Mouse (Mus musculus) layer of hippocampus, postnatal 14 days (tissue): Measurements from ENCODE around the gene Adcy7. TPM values are rescaled to one million over a fixed set of nuclear protein-coding genes. Genes with fewer than 3 reads are reported as not detected.
A peak's percentile ranks its signal among the peaks of the same experiment; 100 is the strongest.

ENCODE experiments used
- DNase-seq, 2 experiments: peaks; one replicate each; pipeline ENCODE4 v3.0.0; 2021 to 2022; ENCODE audit warnings: low spot score in 2 of 2, mixed read lengths in 1 of 2
- total RNA-seq, 2 experiments: library from RNA; stranded (reverse); gene quantifications; 2 replicates each; pipeline ENCODE4 v1.2.3; 2021

Gene Adcy7
- total RNA-seq, 2 experiments from 2014 or later = 3.5 to 3.6 TPM

- no peak for DNase-seq
Observed at GRCm38 (mm10) chr8:88328689-88329088, 56.5 kb downstream of the Adcy7 start.

DNA sequence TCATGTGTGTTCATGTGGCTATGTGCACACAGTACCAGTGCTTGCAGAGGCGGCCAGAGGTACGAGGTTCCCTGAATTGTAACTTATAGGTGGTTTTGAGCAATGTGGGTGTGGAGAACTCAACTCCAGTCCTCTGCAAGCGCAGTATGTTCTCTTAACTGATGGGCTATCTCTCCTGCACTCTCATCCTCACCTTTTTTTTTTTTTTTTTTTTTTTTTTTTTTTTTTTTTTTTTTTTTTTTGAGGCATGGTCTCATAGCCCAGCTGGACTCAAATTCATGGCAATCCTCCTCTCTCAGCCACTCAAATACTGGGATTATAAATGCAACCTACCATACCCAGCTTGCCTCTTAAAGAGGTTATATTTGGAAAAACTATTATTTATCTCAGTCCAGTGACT lies 58.6 kb downstream of the Adcy7 start:
- DNase-seq = no peak

- no peak for DNase-seq
Observed at GRCm38 (mm10) chr8:88334384-88334783, 62.2 kb downstream of the Adcy7 start.

GRCm38 (mm10) chr8:88334975-88335374 lies 62.8 kb downstream of the Adcy7 start:
- DNase-seq = no peak

DNA sequence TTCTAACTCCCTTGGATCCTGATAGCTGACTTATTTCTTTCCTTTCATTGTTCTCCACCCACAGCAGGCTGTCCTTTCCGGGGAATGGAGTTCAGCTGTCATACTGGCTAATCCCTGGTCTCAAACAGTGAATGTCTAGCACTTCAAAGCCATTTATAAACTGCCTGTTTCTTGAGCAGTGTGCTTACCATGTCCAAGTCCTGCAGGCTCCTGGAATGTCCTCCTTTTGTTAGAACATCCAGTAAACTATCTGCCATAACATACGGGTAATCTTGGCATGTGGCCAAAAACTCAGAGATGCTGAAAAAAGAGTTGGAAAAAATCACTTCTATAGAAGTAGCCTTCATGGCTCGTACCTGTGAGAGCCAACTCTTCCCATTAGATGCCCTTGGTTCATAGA lies 67.0 kb downstream of the Adcy7 start:
- DNase-seq = no peak

GRCm38 (mm10) chr8:88339887-88340695 lies 67.9 kb downstream of the Adcy7 start:
- no peak for DNase-seq

DNA sequence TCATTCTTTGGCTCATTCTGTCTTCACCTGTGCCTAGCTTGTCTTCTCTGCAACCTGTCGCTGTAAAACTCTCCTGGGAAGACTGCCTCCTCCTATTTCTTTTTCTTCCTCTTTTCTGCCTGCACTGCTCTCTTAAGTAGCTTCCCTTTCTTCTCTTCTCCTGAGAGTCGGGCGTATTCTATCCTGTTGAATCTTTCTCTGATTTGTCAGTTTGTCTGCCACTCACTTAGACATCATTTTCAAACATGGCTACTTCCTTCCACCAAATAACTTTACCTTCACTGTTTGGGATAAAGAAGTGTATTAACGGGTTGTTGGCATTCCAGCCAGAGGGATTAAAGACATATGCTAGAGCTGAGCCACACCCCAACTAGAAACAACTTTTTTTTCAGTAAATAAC lies 69.8 kb downstream of the Adcy7 start:
- no peak for DNase-seq

DNA sequence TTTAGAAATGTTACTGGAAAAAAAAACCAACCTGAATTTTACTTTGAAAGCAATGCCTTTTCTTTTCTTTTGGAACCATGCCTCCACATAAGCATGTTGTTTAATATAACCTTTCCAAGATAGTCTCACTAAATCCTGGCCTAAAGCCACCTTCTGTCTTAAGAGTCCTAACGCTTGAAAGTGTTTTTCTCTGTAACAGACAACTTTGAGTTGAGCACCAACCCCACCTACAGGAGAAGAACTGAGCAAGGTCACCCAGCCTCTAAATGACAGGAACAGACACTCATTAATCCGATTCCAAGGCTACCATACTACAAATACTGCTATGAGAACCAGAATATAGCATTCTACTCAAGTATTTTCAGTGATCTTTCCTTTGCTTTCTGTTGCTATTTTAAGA lies 76.8 kb downstream of the Adcy7 start:
- no peak for DNase-seq

- DNase-seq = no peak
Observed at GRCm38 (mm10) chr8:88357226-88357933, 85.2 kb downstream of the Adcy7 start.

GRCm38 (mm10) chr8:88357946-88358345 lies 85.7 kb downstream of the Adcy7 start:
- no peak for DNase-seq

DNA sequence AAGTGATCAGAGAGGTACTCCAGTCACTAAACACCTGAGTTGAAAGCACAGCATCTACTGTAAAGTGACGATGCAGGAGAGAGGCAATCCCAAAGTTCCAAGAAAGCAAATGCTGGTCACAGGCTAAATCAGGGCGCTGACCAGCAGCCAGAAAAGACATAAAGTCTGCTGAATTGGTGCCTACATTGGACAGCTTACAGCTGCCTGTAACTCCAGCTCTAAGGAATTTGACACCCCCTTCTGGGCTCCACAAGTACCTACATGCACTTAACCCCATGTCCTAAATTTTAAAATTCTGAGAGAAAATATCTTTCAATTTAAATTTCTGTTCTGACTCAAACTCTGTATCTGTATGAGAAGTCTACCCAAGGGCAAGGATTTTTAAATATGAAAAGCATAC lies 87.8 kb downstream of the Adcy7 start:
- no peak for DNase-seq

DNA sequence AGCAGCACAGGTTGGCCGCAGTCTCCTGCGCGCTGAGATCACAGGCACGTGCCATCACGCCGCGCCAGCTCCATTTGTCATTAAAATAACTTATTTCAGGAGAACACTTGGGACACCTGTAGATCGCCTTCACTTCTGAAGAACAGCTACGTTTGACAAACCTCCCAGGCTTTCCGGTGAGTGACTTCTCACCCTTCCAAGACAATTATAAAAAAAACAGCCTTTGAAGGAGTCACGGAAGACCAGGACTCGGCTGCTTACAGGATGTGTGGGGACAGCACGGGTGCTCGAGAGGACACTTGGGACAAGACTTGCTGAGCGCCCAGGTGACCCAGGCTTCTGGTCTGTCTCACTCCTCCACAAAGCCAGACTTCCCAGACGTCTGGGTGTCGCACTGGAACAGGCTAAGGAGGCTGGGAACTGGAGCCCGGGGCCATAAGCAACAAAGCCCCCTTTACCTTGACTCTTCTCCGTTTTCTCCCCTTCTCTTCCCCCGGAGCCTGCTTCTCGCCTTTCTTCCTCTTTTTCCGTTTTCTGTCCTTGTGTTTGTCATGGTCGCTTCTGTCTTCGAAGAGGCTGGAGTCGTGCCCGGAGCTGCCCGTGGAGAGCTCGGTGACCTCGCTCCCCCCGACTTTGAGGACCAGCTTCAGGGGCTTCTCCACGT lies 89.0 kb downstream of the Adcy7 start:
- no peak for DNase-seq

GRCm38 (mm10) chr8:88361708-88362428 lies 89.7 kb downstream of the Adcy7 start, which contains the start of gene Brd7:
Gene Brd7, minus strand, starts transcription at chr8:88362194.
- peak; percentile 86 to 88 for DNase-seq

GRCm38 (mm10) chr8:88362446-88363150 lies 90.4 kb downstream of the Adcy7 start:
- no peak for DNase-seq

- DNase-seq = no peak
Observed at GRCm38 (mm10) chr8:88369221-88369620, 97.0 kb downstream of the Adcy7 start.

DNA sequence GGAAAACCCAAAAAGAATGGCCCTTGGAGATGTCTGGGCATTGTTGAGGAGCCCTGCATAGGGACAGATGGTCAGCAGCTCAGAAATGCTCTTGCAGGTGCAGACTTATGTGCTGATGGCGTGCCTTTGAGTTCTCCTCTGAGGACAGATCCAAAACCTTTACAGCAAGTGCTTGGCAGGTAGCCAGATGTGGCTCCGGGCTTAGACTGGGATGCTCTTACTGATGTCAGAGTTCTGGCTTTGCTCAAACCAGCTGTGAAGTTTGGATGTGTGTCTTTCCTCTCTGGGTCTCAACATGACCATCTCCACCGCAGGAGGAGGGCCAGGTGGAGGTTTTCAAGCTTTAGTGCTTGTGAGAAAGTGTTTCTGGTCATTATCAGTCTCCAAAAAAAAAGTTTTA lies 97.6 kb downstream of the Adcy7 start:
- DNase-seq = no peak

DNA sequence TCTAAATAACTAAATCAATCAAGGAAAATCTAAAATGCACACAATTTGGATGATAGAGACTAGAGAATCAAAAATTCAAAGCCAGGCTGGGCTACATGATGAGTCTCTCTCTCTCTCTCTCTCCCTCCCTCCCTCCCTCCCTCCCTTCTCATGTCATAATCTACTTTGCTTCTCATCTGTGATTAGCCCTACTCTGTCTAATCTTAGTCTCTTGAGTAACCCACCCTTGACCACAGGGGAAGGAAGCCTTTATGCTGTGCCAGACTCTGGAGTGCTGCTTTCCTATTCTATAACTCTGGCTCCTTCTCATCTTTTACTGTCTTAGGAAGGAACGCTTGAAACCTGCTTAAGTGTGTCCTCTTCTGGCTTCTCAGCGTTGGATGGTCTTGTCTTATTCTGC lies 99.3 kb downstream of the Adcy7 start:
- no peak for DNase-seq

DNA sequence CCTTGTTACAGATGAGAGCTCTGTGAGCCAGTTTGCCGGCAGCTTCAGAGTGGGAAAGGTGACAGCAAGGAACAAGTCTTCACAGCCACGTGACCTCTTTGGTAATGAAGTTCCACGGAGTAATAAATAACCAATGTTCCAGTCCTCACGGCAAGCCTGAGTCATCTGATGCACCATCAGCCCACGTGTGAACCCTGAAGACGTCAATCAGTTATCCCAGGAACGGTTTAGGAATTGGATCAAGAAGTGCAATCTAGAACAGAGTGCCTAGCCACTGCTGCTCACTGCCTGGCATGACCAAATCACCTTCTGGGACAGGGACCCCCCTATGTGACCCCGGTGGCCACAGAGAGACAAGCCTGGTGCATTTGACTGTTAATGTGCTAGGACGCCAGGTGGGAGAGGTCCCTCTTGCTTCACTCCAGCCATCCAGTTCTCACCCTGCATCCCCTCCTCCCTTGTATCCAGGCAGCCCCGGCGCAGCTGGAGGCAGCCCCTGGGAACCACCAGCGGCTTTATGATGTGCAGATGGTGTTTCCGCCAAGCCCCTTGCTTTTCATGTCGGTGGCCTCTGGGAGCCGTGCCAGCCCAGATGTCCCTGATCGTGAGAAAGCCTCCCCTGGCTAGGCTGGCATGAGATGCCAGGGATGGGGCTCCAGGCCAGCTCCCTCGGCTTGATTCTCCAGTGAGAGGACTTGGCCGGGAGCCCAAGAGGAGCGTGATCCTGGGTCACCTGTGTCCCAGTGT lies 104.8 kb downstream of the Adcy7 start:
- DNase-seq = peak; percentile 28 to 63
